Mouse (Mus musculus): ENCODE data around the gene Vhl.

Gene Vhl

GRCm38 (mm10) chr6:113624989-113625770 is 1.4 kb downstream of the Vhl start:
- DNase-seq: peak; percentile 20

- DNase-seq: no peak
These were observed 6.6 kb downstream of the Vhl start for GRCm38 (mm10) chr6:113630322-113630721.

GRCm38 (mm10) chr6:113632863-113633262 is 9.1 kb downstream of the Vhl start:
- DNase-seq: no peak

- DNase-seq: peak; percentile 93
These were observed 14.7 kb downstream of the Vhl start, which contains the start of gene Irak2 for GRCm38 (mm10) chr6:113638302-113639040. Gene Irak2, plus strand, starts transcription at chr6:113638467.

GRCm38 (mm10) chr6:113639201-113639600 is 15.4 kb downstream of the Vhl start:
- no peak for DNase-seq

GRCm38 (mm10) chr6:113642605-113643004 is 18.8 kb downstream of the Vhl start:
- DNase-seq: no peak

- DNase-seq: no peak
These were observed 19.3 kb downstream of the Vhl start for GRCm38 (mm10) chr6:113643021-113643420.

GRCm38 (mm10) chr6:113643967-113644366 is 20.2 kb downstream of the Vhl start:
- no peak for DNase-seq

- no peak for DNase-seq
These were observed 21.0 kb downstream of the Vhl start for GRCm38 (mm10) chr6:113644808-113645207.

- DNase-seq: no peak
These were observed 25.8 kb downstream of the Vhl start for GRCm38 (mm10) chr6:113649346-113650196.

GRCm38 (mm10) chr6:113650197-113650640 is 26.5 kb downstream of the Vhl start:
- DNase-seq: no peak

- DNase-seq: no peak
These were observed 27.9 kb downstream of the Vhl start for GRCm38 (mm10) chr6:113651626-113652025.

- DNase-seq: no peak
These were observed 29.8 kb downstream of the Vhl start for GRCm38 (mm10) chr6:113653551-113653950.

- DNase-seq: no peak
These were observed 30.3 kb downstream of the Vhl start for GRCm38 (mm10) chr6:113654102-113654501.

- DNase-seq: no peak
These were observed 31.1 kb downstream of the Vhl start for GRCm38 (mm10) chr6:113654753-113655397.

GRCm38 (mm10) chr6:113655475-113655874 is 31.7 kb downstream of the Vhl start:
- DNase-seq: no peak

- no peak for DNase-seq
These were observed 33.1 kb downstream of the Vhl start for GRCm38 (mm10) chr6:113656847-113657246.

- DNase-seq: no peak
These were observed 34.5 kb downstream of the Vhl start for GRCm38 (mm10) chr6:113658226-113658625.

GRCm38 (mm10) chr6:113659648-113660491 is 36.1 kb downstream of the Vhl start:
- DNase-seq: no peak

GRCm38 (mm10) chr6:113660492-113661352 is 37.0 kb downstream of the Vhl start:
- DNase-seq: no peak
